9 mouse cellular contexts compared by ENCODE assay signal in the genomic region with DNA sequence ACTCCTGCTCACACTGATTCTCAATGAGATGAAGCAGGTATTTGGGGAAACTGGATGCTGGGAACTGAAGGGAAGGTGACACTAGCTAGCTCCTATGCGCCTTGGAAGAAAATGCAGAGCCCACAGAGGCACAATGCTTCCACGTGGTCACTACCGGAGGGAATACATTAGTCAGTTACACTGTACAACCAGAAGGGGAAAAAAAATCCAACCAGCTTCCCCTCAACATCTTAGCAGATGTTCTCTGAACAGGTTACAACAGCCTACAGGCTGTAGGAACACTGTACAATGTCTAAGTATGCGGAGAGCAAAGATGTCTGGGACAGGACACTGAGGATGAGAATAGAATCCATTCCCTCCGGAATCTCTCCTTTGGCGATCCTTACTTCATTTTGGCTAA.
A peak's percentile ranks its signal among the peaks of the same experiment; 100 is the strongest.
DNase-seq lines count a peak whose midpoint lies in the region; ATAC-seq and TF ChIP-seq lines count a peak whose summit lies in the region.
"Had no signal": no experiment of that assay in that cellular context is flagged by ENCODE, and none has a peak within 500 bp of the region (broad histone marks: within the 10 kb centered on the region; RNA-seq: fewer than 3 reads in every experiment).

No protein-coding gene starts in this region.

- H3K4me2 ChIP-seq in forebrain, embryonic 12.5 days: peak overlapping the region; percentile 79
- peak overlapping the region; percentile 42 for H3K4me2 ChIP-seq in limb, embryonic 12.5 days
- H3K4me2 ChIP-seq: liver, embryonic 12.5 days had no signal

- H3K4me1 ChIP-seq in forebrain, embryonic 12.5 days: peaks cover 28% of the 10 kb centered on the region
- H3K4me1 ChIP-seq in limb, embryonic 12.5 days (replicated peaks): peaks cover 19% of the 10 kb centered on the region

- no peaks in the 10 kb centered on the region for H3K9me3 ChIP-seq in forebrain, embryonic 12.5 days
- no peaks in the 10 kb centered on the region for H3K9me3 ChIP-seq in limb, embryonic 12.5 days
- H3K9me3 ChIP-seq: liver, embryonic 12.5 days had no signal

- H3K4me3 ChIP-seq in left cerebral cortex, adult 2 months: peak overlapping the region; percentile 70
- peak overlapping the region; percentile 42 for H3K4me3 ChIP-seq in forebrain, embryonic 12.5 days (replicated peaks)
- H3K4me3 ChIP-seq in limb, embryonic 12.5 days (replicated peaks): peak overlapping the region; percentile 18
- H3K4me3 ChIP-seq: liver, embryonic 12.5 days had no signal

- WGBS in forebrain, embryonic 12.5 days: 43% methylated on average over 6 of the region's 6 CpGs
- 36% methylated on average over 6 of the region's 6 CpGs for WGBS in limb, embryonic 12.5 days

- TF ChIP-seq CTCF in left cerebral cortex, adult 2 months (IDR thresholded peaks at IDR 0.05): peak; percentile 37

- H3K36me3 ChIP-seq in forebrain, embryonic 12.5 days (replicated peaks): no peaks in the 10 kb centered on the region
- no peaks in the 10 kb centered on the region for H3K36me3 ChIP-seq in limb, embryonic 12.5 days
- H3K36me3 ChIP-seq: liver, embryonic 12.5 days had no signal

- H3K9ac ChIP-seq in forebrain, embryonic 12.5 days: peak overlapping the region; percentile 43; the same call in 1 of the 2 replicates
- H3K9ac ChIP-seq in limb, embryonic 12.5 days (replicated peaks): no peak overlapping the region
- H3K9ac ChIP-seq: liver, embryonic 12.5 days had no signal

- H3K27me3 ChIP-seq in forebrain, embryonic 12.5 days: peaks cover 52% of the 10 kb centered on the region
- H3K27me3 ChIP-seq in limb, embryonic 12.5 days: peaks cover 65% of the 10 kb centered on the region

- no peak overlapping the region; the same call in 1 of the 2 replicates for H3K27ac ChIP-seq in left cerebral cortex, adult 2 months
- H3K27ac ChIP-seq in forebrain, embryonic 12.5 days: no peak overlapping the region
- H3K27ac ChIP-seq in limb, embryonic 12.5 days: no peak overlapping the region
- H3K27ac ChIP-seq: liver, embryonic 12.5 days had no signal

- DNase-seq in left cerebral cortex, adult 2 months (ENCODE audit: extremely low spot score in 1 of 2, low spot score in 2 of 2): no peak
- DNase-seq in left cerebral cortex, adult 11 months (ENCODE audit: low spot score): no peak
- peak; percentile 39 for DNase-seq in retina, postnatal 1 day
- no peak for DNase-seq in right cerebral cortex, postnatal 25 days
- no peak for DNase-seq in layer of hippocampus, postnatal 36 days
- no peak for DNase-seq in left cerebral cortex, postnatal 10 days (ENCODE audit: extremely low spot score in 1 of 2, low spot score in 2 of 2)

- ATAC-seq in forebrain, embryonic 12.5 days (ENCODE audit: low FRiP score): no peak
- ATAC-seq in limb, embryonic 12.5 days (ENCODE audit: insufficient number of reproducible peaks, insufficient read depth, low FRiP score, low TSS enrichment, low read depth): no peak
- ATAC-seq: liver, embryonic 12.5 days had no signal

- intact Hi-C loops in left cerebral cortex, adult 2 months (cut with DNase I): loop anchor here (5.0 kb wide), 1 partner anchor 61 kb away; no protein-coding TSS in a partner anchor
- intact Hi-C loops in left cerebral cortex, postnatal 10 days (cut with DNase I): loop anchor here (10.0 kb wide), 2 partner anchors 248 to 308 kb away; no protein-coding TSS in a partner anchor

Comparison
In these comparisons a context has a peak if more than half of its experiments do, and no peak if none do; other contexts are left out.
1. H3K4me3 ChIP-seq: peak in every context shown above with its lines; median percentile 70 in left cerebral cortex, adult 2 months; 42 in forebrain, embryonic 12.5 days; 18 in limb, embryonic 12.5 days.